Mouse (Mus musculus) v-Abl transformed pro-B cells (cell line): ENCODE data around the gene Mmp2.

Experiments
- in situ Hi-C, 2 experiments: fragments of 400-800 bp; cut with MboI; formaldehyde crosslinking; loops; one replicate each; pipeline ENCODE4 v1.15.1; 2025; ENCODE audit not compliant: unreplicated experiment in 2 of 2

Mmp2 gene

GRCm38 (mm10) chr8:92835901-92836300, 8.8 kb downstream of the Mmp2 start:
- in situ Hi-C loops = no loop called here

GRCm38 (mm10) chr8:92838616-92839015, 11.5 kb downstream of the Mmp2 start:
- in situ Hi-C loops = no loop called here

- in situ Hi-C loops = no loop called here
These were observed 12.1 kb downstream of the Mmp2 start for GRCm38 (mm10) chr8:92839161-92839560.

GRCm38 (mm10) chr8:92839876-92840275, 12.8 kb downstream of the Mmp2 start:
- in situ Hi-C loops = no loop called here

GRCm38 (mm10) chr8:92846684-92847083, 19.6 kb downstream of the Mmp2 start:
- in situ Hi-C loops = no loop called here

GRCm38 (mm10) chr8:92847299-92847698, 20.2 kb downstream of the Mmp2 start:
- in situ Hi-C loops = no loop called here

- in situ Hi-C loops = no loop called here
These were observed 22.2 kb downstream of the Mmp2 start for GRCm38 (mm10) chr8:92849261-92849660.

GRCm38 (mm10) chr8:92850239-92850638, 23.1 kb downstream of the Mmp2 start:
- in situ Hi-C loops = no loop called here

- in situ Hi-C loops = no loop called here
These were observed 24.3 kb downstream of the Mmp2 start for GRCm38 (mm10) chr8:92851381-92851780.

GRCm38 (mm10) chr8:92853188-92853983, 26.3 kb downstream of the Mmp2 start:
- in situ Hi-C loops = no loop called here

- in situ Hi-C loops = no loop called here
These were observed 27.6 kb downstream of the Mmp2 start for GRCm38 (mm10) chr8:92854673-92855072.

- in situ Hi-C loops = no loop called here
These were observed 28.2 kb downstream of the Mmp2 start, which contains the start of gene Lpcat2 for GRCm38 (mm10) chr8:92855171-92855894. TSS of gene Lpcat2 (plus strand) at chr8:92855339.

GRCm38 (mm10) chr8:92856273-92856986, 29.3 kb downstream of the Mmp2 start:
- in situ Hi-C loops = no loop called here

- in situ Hi-C loops = no loop called here
These were observed 31.5 kb downstream of the Mmp2 start for GRCm38 (mm10) chr8:92858475-92859182.

GRCm38 (mm10) chr8:92861977-92862376, 34.9 kb downstream of the Mmp2 start:
- in situ Hi-C loops = no loop called here

- in situ Hi-C loops = no loop called here
These were observed 43.2 kb downstream of the Mmp2 start for GRCm38 (mm10) chr8:92870281-92870680.

GRCm38 (mm10) chr8:92872063-92872759, 45.1 kb downstream of the Mmp2 start:
- in situ Hi-C loops = no loop called here

GRCm38 (mm10) chr8:92875795-92876194, 48.7 kb downstream of the Mmp2 start:
- in situ Hi-C loops = no loop called here

GRCm38 (mm10) chr8:92881247-92881646, 54.2 kb downstream of the Mmp2 start:
- in situ Hi-C loops = no loop called here

- in situ Hi-C loops = no loop called here
These were observed 56.7 kb downstream of the Mmp2 start for GRCm38 (mm10) chr8:92883771-92884170.
